Mouse (Mus musculus) midbrain, embryonic 14.5 days (tissue): Measurements from ENCODE around the gene Txndc5. TPM values are rescaled to one million over a fixed set of nuclear protein-coding genes. Genes with fewer than 3 reads are reported as not detected.

Source experiments
- ATAC-seq: fragments of 200-750 bp; cut with Nextera tagmentation; 2 replicates; pipeline ENCODE4 v1.8.0; 2017; ENCODE audit warnings: moderate number of reproducible peaks, moderate library complexity; ENCODE audit not compliant: low FRiP score, low TSS enrichment
- DNase-seq: peaks from one replicate; pipeline ENCODE4 v3.0.0-alpha.2; 2015
- H3K27ac ChIP-seq: fragments of 300-500 bp; sonication (generic); replicated peaks from 2 replicates; pipeline ENCODE4 v1.5.1; 2014; ENCODE audit warnings: mild to moderate bottlenecking, low read depth, low read length, moderate library complexity
- H3K27me3 ChIP-seq: fragments of 300-500 bp; sonication (generic); 2 replicates; pipeline ENCODE4 v1.6.1; 2014; ENCODE audit warnings: low read length, control low read depth, mixed read lengths; ENCODE audit not compliant: control insufficient read depth, insufficient read depth
- H3K36me3 ChIP-seq: fragments of 300-500 bp; sonication (generic); 2 replicates; pipeline ENCODE4 v1.6.1; 2014; ENCODE audit warnings: low read length, control low read depth; ENCODE audit not compliant: control insufficient read depth, insufficient read depth
- H3K4me1 ChIP-seq: fragments of 300-500 bp; sonication (generic); 2 replicates; pipeline ENCODE4 v1.6.1; 2014; ENCODE audit warnings: mild to moderate bottlenecking, antibody characterized with exemption, low read length, control low read depth; ENCODE audit not compliant: control insufficient read depth, insufficient read depth
- H3K4me2 ChIP-seq: fragments of 300-500 bp; sonication (generic); 2 replicates; pipeline ENCODE4 v1.6.1; 2014; ENCODE audit warnings: mild to moderate bottlenecking, low read length, moderate library complexity
- H3K4me3 ChIP-seq: fragments of 300-500 bp; sonication (generic); replicated peaks from 2 replicates; pipeline ENCODE4 v1.5.1; 2014; ENCODE audit warnings: low read depth, low read length
- H3K9ac ChIP-seq: fragments of 300-500 bp; sonication (generic); replicated peaks from 2 replicates; pipeline ENCODE4 v1.6.1; 2014; ENCODE audit warnings: mild to moderate bottlenecking, low read length, moderate library complexity
- H3K9me3 ChIP-seq: fragments of 300-500 bp; sonication (generic); 2 replicates; pipeline ENCODE4 v1.6.1; 2016; ENCODE audit warnings: low read length, control low read depth, mixed read lengths; ENCODE audit not compliant: control insufficient read depth
- WGBS: fragments of 180-500 bp; shearing (Covaris S2); extraction: QIAGEN DNeasy Blood & Tissue Kit; methylation state at CpG from one replicate; pipeline ENCODE4 v1.1.7; 2014; 5-methylcytosine and 5-hydroxymethylcytosine counted together
- polyA plus RNA-seq: library from polyadenylated mRNA; unstranded; fragments of >200 nt; fragmentation: Nextera tagmentation; extraction: Ambion mirVana; gene quantifications from 2 replicates; pipeline ENCODE4 v1.2.1, GENCODE M21; 2014

The Txndc5 gene
- polyA plus RNA-seq, 1 experiment from 2014 or later = 81.9 TPM

- Histone ChIP-seq H3K9me3 (no peaks in the 10 kb centered on the region), H3K4me3 (no peak overlapping the region), H3K9ac (no peak overlapping the region), H3K4me2 (no peak overlapping the region), H3K36me3 (no peaks in the 10 kb centered on the region), H3K27me3 (no peaks in the 10 kb centered on the region), H3K4me1 (no peaks in the 10 kb centered on the region), H3K27ac (no peak overlapping the region)
- ATAC-seq = no peak
- no peak for DNase-seq
- 88% methylated on average over 5 of the region's 5 CpGs for WGBS
These were observed 57.7 kb downstream of the Txndc5 start for GRCm38 (mm10) chr13:38470882-38471281.

DNA sequence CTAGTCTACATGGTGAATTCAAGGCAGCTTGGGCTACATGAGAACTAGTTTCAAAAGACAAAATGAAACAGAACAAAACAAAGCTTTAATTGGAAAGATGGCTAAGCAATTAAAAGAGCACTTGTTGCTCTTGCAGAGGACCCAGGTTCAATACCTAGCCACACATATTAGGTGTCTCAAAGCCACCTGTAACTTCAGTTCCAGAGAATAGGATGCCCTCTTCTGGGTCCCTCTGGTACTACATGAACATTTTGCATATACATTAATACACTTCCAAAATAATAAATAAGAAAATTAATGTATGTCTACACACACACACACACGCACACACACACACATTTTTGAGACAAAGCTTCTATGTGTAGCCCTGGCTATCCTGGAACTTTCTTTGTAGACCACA is 65.2 kb downstream of the Txndc5 start:
- Histone ChIP-seq H3K36me3 (no peaks in the 10 kb centered on the region), H3K4me2 (no peak overlapping the region), H3K4me3 (no peak overlapping the region), H3K4me1 (no peaks in the 10 kb centered on the region), H3K9ac (no peak overlapping the region), H3K27me3 (no peaks in the 10 kb centered on the region), H3K27ac (no peak overlapping the region), H3K9me3 (no peaks in the 10 kb centered on the region)
- ATAC-seq (no peak), DNase-seq (no peak)
- WGBS = 88% methylated on average over 1 of the region's 1 CpGs

GRCm38 (mm10) chr13:38451446-38451845 is 77.2 kb downstream of the Txndc5 start:
- DNase-seq (no peak), ATAC-seq (no peak)
- H3K27ac ChIP-seq = no peak overlapping the region
- no peaks in the 10 kb centered on the region for H3K9me3 ChIP-seq
- 59% methylated on average over 5 of the region's 5 CpGs for WGBS
- H3K9ac ChIP-seq = no peak overlapping the region
- no peaks in the 10 kb centered on the region for H3K36me3 ChIP-seq
- H3K4me2 ChIP-seq = no peak overlapping the region
- no peak overlapping the region for H3K4me3 ChIP-seq
- H3K27me3 ChIP-seq = no peaks in the 10 kb centered on the region
- H3K4me1 ChIP-seq = no peaks in the 10 kb centered on the region

Other genes with a start within 250 kb of the Txndc5 start
- 0.86 and 4.2 TPM in 2 replicates for gene Bmp6, start 183.7 kb downstream of the Txndc5 start, polyA plus RNA-seq
- gene Bloc1s5, start 106.3 kb upstream of the Txndc5 start, polyA plus RNA-seq = 21.6 and 25.5 TPM in 2 replicates
- 105 and 126 TPM in 2 replicates for gene Eef1e1, start 130.2 kb upstream of the Txndc5 start, polyA plus RNA-seq